Mouse (Mus musculus): ENCODE measurements around the gene Ccdc92. TPM values are rescaled to one million over a fixed set of nuclear protein-coding genes. Genes with fewer than 3 reads are reported as not detected.

Gene Ccdc92
- polyA plus RNA-seq, 1 experiment from 2014 or later, result 5.8 TPM

- H3K36me3 ChIP-seq (ENCODE audit: control insufficient read depth, insufficient read depth, low read length), result peaks cover 2% of the 10 kb centered on the region; the same call in 1 of the 2 replicates
- H3K4me1 ChIP-seq (ENCODE audit: control insufficient read depth, insufficient read depth, low read length), result peaks cover 40% of the 10 kb centered on the region
- no peak for ATAC-seq (replicated peaks; ENCODE audit: insufficient number of reproducible peaks, low FRiP score, low TSS enrichment)
- H3K27ac ChIP-seq (ENCODE audit: low read depth, low read length), result 0 out of 2 replicates have a peak overlapping the region, but pooled peaks have one; percentile 18
- H3K9ac ChIP-seq (ENCODE audit: low read depth, low read length), result 0 out of 2 replicates have a peak overlapping the region, but pooled peaks have one; percentile 24
- WGBS (ENCODE audit: insufficient replicate concordance), result 36% methylated on average over 2 of the region's 2 CpGs
- H3K27me3 ChIP-seq (ENCODE audit: control insufficient read depth, insufficient read depth, low read length), result no peaks in the 10 kb centered on the region
- no peaks in the 10 kb centered on the region for H3K9me3 ChIP-seq (replicated peaks; ENCODE audit: control insufficient read depth, low read length)
- H3K4me2 ChIP-seq, result no peak overlapping the region
- H3K4me3 ChIP-seq (ENCODE audit: low read depth, low read length), result no peak overlapping the region
Measured at GRCm38 (mm10) chr5:124872033-124872432, 9.8 kb upstream of the Ccdc92 start.

- 0 out of 2 replicates have a peak, but pooled peaks cover 2% of the 10 kb centered on the region for H3K36me3 ChIP-seq (ENCODE audit: control insufficient read depth, insufficient read depth, low read length)
- ATAC-seq (replicated peaks; ENCODE audit: insufficient number of reproducible peaks, low FRiP score, low TSS enrichment), result no peak
- H3K4me1 ChIP-seq (ENCODE audit: control insufficient read depth, insufficient read depth, low read length), result peaks cover 34% of the 10 kb centered on the region
- 50% methylated on average over 4 of the region's 4 CpGs for WGBS (ENCODE audit: insufficient replicate concordance)
- H3K9ac ChIP-seq (ENCODE audit: low read depth, low read length), result no peak overlapping the region
- H3K4me3 ChIP-seq (ENCODE audit: low read depth, low read length), result no peak overlapping the region
- no peaks in the 10 kb centered on the region for H3K27me3 ChIP-seq (ENCODE audit: control insufficient read depth, insufficient read depth, low read length)
- H3K4me2 ChIP-seq, result no peak overlapping the region
- no peak overlapping the region for H3K27ac ChIP-seq (ENCODE audit: low read depth, low read length)
- no peaks in the 10 kb centered on the region for H3K9me3 ChIP-seq (replicated peaks; ENCODE audit: control insufficient read depth, low read length)
Measured at GRCm38 (mm10) chr5:124868981-124869380, 6.8 kb upstream of the Ccdc92 start.

- no peaks in the 10 kb centered on the region for H3K9me3 ChIP-seq (replicated peaks; ENCODE audit: control insufficient read depth, low read length)
- H3K9ac ChIP-seq (ENCODE audit: low read depth, low read length), result peak overlapping the region; percentile 87
- peak; percentile 65 for ATAC-seq (replicated peaks; ENCODE audit: insufficient number of reproducible peaks, low FRiP score, low TSS enrichment)
- H3K4me1 ChIP-seq (ENCODE audit: control insufficient read depth, insufficient read depth, low read length), result peaks cover 10% of the 10 kb centered on the region
- peak overlapping the region; percentile 89 for H3K27ac ChIP-seq (ENCODE audit: low read depth, low read length)
- H3K36me3 ChIP-seq (ENCODE audit: control insufficient read depth, insufficient read depth, low read length), result 0 out of 2 replicates have a peak, but pooled peaks cover 2% of the 10 kb centered on the region
- peak overlapping the region; percentile 99 for H3K4me2 ChIP-seq
- H3K4me3 ChIP-seq (ENCODE audit: low read depth, low read length), result peak overlapping the region; percentile 90
- under 1% methylated on average over 65 of the region's 88 CpGs for WGBS (ENCODE audit: insufficient replicate concordance)
- peaks cover 29% of the 10 kb centered on the region for H3K27me3 ChIP-seq (ENCODE audit: control insufficient read depth, insufficient read depth, low read length)
Measured at GRCm38 (mm10) chr5:124862871-124863741, 882 bp upstream of the Ccdc92 start.

- no peaks in the 10 kb centered on the region for H3K36me3 ChIP-seq (ENCODE audit: control insufficient read depth, insufficient read depth, low read length)
- 1% methylated on average over 33 of the region's 33 CpGs for WGBS (ENCODE audit: insufficient replicate concordance)
- H3K9me3 ChIP-seq (replicated peaks; ENCODE audit: control insufficient read depth, low read length), result no peaks in the 10 kb centered on the region
- peaks cover 32% of the 10 kb centered on the region for H3K27me3 ChIP-seq (ENCODE audit: control insufficient read depth, insufficient read depth, low read length)
- H3K4me3 ChIP-seq (ENCODE audit: low read depth, low read length), result peak overlapping the region; percentile 90
- H3K4me1 ChIP-seq (ENCODE audit: control insufficient read depth, insufficient read depth, low read length), result peaks cover 10% of the 10 kb centered on the region
- H3K4me2 ChIP-seq, result peak overlapping the region; percentile 99
- ATAC-seq (replicated peaks; ENCODE audit: insufficient number of reproducible peaks, low FRiP score, low TSS enrichment), result no peak
- peak overlapping the region; percentile 67 for H3K9ac ChIP-seq (ENCODE audit: low read depth, low read length)
- peak overlapping the region; percentile 50; the same call in 1 of the 2 replicates for H3K27ac ChIP-seq (ENCODE audit: low read depth, low read length)
Measured at GRCm38 (mm10) chr5:124861463-124861862, 761 bp downstream of the Ccdc92 start.

GRCm38 (mm10) chr5:124860013-124860412 is 2.2 kb downstream of the Ccdc92 start:
- Histone ChIP-seq H3K27ac (ENCODE audit: low read depth, low read length) (no peak overlapping the region), H3K9me3 (replicated peaks; ENCODE audit: control insufficient read depth, low read length) (no peaks in the 10 kb centered on the region), H3K27me3 (ENCODE audit: control insufficient read depth, insufficient read depth, low read length) (peaks cover 36% of the 10 kb centered on the region), H3K9ac (ENCODE audit: low read depth, low read length) (no peak overlapping the region), H3K36me3 (ENCODE audit: control insufficient read depth, insufficient read depth, low read length) (no peaks in the 10 kb centered on the region), H3K4me3 (ENCODE audit: low read depth, low read length) (no peak overlapping the region), H3K4me2 (no peak overlapping the region), H3K4me1 (ENCODE audit: control insufficient read depth, insufficient read depth, low read length) (peaks cover 10% of the 10 kb centered on the region)
- WGBS (ENCODE audit: insufficient replicate concordance), result 13% methylated on average over 5 of the region's 5 CpGs
- no peak for ATAC-seq (replicated peaks; ENCODE audit: insufficient number of reproducible peaks, low FRiP score, low TSS enrichment)

- Histone ChIP-seq H3K36me3 (ENCODE audit: control insufficient read depth, insufficient read depth, low read length) (no peaks in the 10 kb centered on the region), H3K27ac (ENCODE audit: low read depth, low read length) (no peak overlapping the region), H3K9me3 (replicated peaks; ENCODE audit: control insufficient read depth, low read length) (no peaks in the 10 kb centered on the region), H3K9ac (ENCODE audit: low read depth, low read length) (no peak overlapping the region), H3K4me2 (no peak overlapping the region), H3K4me1 (ENCODE audit: control insufficient read depth, insufficient read depth, low read length) (no peaks in the 10 kb centered on the region), H3K27me3 (ENCODE audit: control insufficient read depth, insufficient read depth, low read length) (peaks cover 16% of the 10 kb centered on the region; the same call in 1 of the 2 replicates), H3K4me3 (ENCODE audit: low read depth, low read length) (no peak overlapping the region)
- ATAC-seq (replicated peaks; ENCODE audit: insufficient number of reproducible peaks, low FRiP score, low TSS enrichment), result no peak
- 85% methylated on average over 4 of the region's 4 CpGs for WGBS (ENCODE audit: insufficient replicate concordance)
Measured at GRCm38 (mm10) chr5:124854202-124854601, 8.0 kb downstream of the Ccdc92 start.

GRCm38 (mm10) chr5:124853079-124853478 is 9.1 kb downstream of the Ccdc92 start:
- peaks cover 11% of the 10 kb centered on the region; the same call in 1 of the 2 replicates for H3K27me3 ChIP-seq (ENCODE audit: control insufficient read depth, insufficient read depth, low read length)
- H3K27ac ChIP-seq (ENCODE audit: low read depth, low read length), result no peak overlapping the region
- no peaks in the 10 kb centered on the region for H3K4me1 ChIP-seq (ENCODE audit: control insufficient read depth, insufficient read depth, low read length)
- H3K4me2 ChIP-seq, result no peak overlapping the region
- H3K9ac ChIP-seq (ENCODE audit: low read depth, low read length), result no peak overlapping the region
- H3K9me3 ChIP-seq (replicated peaks; ENCODE audit: control insufficient read depth, low read length), result no peaks in the 10 kb centered on the region
- 56% methylated on average over 2 of the region's 2 CpGs for WGBS (ENCODE audit: insufficient replicate concordance)
- H3K4me3 ChIP-seq (ENCODE audit: low read depth, low read length), result no peak overlapping the region
- no peak for ATAC-seq (replicated peaks; ENCODE audit: insufficient number of reproducible peaks, low FRiP score, low TSS enrichment)
- no peaks in the 10 kb centered on the region for H3K36me3 ChIP-seq (ENCODE audit: control insufficient read depth, insufficient read depth, low read length)

GRCm38 (mm10) chr5:124852294-124852693 is 9.9 kb downstream of the Ccdc92 start:
- H3K9me3 ChIP-seq (replicated peaks; ENCODE audit: control insufficient read depth, low read length), result no peaks in the 10 kb centered on the region
- H3K9ac ChIP-seq (ENCODE audit: low read depth, low read length), result no peak overlapping the region
- 27% methylated on average over 2 of the region's 2 CpGs for WGBS (ENCODE audit: insufficient replicate concordance)
- no peak overlapping the region for H3K4me2 ChIP-seq
- ATAC-seq (replicated peaks; ENCODE audit: insufficient number of reproducible peaks, low FRiP score, low TSS enrichment), result no peak
- peaks cover 11% of the 10 kb centered on the region; the same call in 1 of the 2 replicates for H3K27me3 ChIP-seq (ENCODE audit: control insufficient read depth, insufficient read depth, low read length)
- no peak overlapping the region for H3K27ac ChIP-seq (ENCODE audit: low read depth, low read length)
- H3K36me3 ChIP-seq (ENCODE audit: control insufficient read depth, insufficient read depth, low read length), result no peaks in the 10 kb centered on the region
- H3K4me1 ChIP-seq (ENCODE audit: control insufficient read depth, insufficient read depth, low read length), result no peaks in the 10 kb centered on the region
- H3K4me3 ChIP-seq (ENCODE audit: low read depth, low read length), result no peak overlapping the region

Measured in heart, embryonic 11.5 days (tissue).